Mouse (Mus musculus): ENCODE measurements around the gene Fezf1.

Gene Fezf1

GRCm38 (mm10) chr6:23248313-23249052, at the start of gene Fezf1:
Fezf1 (minus strand) TSS chr6:23248362.
- peak; percentile 81 for DNase-seq (ENCODE audit: low read depth, low spot score)

GRCm38 (mm10) chr6:23294685-23295084, 46.5 kb upstream of the Fezf1 start:
- DNase-seq (ENCODE audit: low read depth, low spot score), result no peak

DNA sequence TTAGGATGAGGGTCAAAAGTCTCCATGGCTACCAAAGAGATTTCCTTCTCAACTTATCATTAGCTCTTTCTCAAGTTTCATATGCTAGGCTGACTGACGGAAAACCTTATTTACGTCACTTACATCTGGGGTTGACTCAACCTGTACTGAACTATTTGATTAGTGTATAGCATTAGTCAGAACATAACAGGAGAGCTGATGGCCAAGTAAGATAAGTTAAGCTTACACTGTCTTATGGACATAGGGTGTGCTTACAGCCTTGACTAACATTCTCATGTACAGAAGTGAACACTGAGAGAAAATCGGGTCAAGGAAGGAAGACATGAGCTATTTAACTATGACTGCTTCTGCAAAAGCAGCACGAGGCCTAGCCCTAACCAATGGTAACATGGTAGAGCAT, 40.6 kb upstream of the Fezf1 start:
- no peak for DNase-seq (ENCODE audit: low read depth, low spot score)

DNA sequence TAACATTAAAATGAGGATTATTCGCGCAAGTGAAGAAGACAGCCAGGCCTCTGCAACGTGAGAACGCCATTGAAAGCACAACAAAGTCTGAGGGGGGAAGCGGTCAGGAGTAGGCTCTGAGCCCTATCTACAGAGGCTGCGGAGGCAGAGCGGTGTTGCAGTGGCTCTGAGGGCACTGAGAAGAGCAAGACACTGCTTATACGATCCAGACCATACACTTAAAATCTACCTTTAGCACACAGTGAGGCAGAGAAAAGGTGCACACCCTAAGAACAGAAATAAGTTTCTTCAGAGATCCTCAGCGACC, 33.3 kb upstream of the Fezf1 start:
- no peak for DNase-seq (ENCODE audit: low read depth, low spot score)

GRCm38 (mm10) chr6:23280811-23281513, 32.8 kb upstream of the Fezf1 start:
- DNase-seq (ENCODE audit: low read depth, low spot score), result no peak

GRCm38 (mm10) chr6:23273483-23273882, 25.3 kb upstream of the Fezf1 start:
- DNase-seq (ENCODE audit: low read depth, low spot score), result no peak

DNA sequence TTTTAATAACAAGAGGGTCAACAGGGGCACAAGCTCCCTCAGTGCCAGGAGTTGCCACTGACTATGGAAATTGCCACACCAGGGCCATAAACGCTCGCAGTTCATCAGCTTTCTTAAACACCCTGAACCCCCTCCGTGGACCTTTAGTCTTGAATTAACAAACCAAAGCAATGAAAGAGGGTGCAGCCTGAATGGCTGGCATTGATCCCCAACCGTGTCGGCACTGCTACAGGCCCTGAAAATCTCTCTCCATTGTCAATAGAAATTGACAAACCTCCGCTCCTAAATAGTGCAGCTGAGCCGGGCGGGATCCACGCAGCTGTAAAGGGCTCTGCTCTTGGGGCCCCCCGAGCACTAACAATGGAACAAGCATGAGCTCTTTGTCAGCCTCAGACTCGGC, 24.8 kb upstream of the Fezf1 start:
- DNase-seq (ENCODE audit: low read depth, low spot score), result peak; percentile 17

GRCm38 (mm10) chr6:23272542-23272941, 24.4 kb upstream of the Fezf1 start:
- no peak for DNase-seq (ENCODE audit: low read depth, low spot score)

- no peak for DNase-seq (ENCODE audit: low read depth, low spot score)
These were observed 12.5 kb upstream of the Fezf1 start for GRCm38 (mm10) chr6:23260738-23261050.

DNA sequence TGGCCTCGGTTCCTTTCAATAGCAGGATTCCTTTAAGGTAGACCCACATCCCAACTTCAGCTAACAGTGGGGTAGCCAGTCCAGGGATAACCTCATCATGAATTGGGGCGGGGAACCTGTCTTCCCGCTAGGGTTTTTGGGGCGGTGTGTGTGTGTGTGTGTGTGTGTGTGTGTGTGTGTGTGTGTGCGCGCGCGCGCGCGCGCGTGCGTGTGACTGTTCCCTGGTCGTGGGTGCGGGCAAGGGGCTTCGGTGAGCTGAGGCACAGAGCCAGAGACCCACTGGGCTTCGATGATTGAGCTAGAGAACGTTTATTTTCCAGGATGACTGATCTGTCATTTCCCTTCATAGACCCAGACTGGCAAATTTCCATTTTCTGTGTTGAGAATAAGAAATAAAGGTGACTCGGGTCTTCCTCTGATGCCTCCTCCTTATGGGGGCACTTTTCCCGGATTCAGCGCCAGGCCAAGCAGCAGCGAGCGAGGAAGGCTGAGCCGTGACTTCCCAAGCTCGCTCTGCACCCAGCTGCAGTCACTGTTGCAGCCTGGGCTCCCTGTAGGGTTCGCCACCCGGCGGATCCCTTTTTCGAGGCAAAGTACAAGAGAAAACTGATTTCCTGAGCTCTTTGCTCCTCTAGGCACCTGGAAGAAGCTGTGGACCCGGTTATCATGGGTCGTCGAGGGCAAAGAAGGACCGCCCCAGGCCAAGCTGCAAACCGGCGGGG, 12.0 kb upstream of the Fezf1 start:
- DNase-seq (ENCODE audit: low read depth, low spot score), result peak; percentile 38

- no peak for DNase-seq (ENCODE audit: low read depth, low spot score)
These were observed 9.8 kb upstream of the Fezf1 start for GRCm38 (mm10) chr6:23257981-23258380.

DNA sequence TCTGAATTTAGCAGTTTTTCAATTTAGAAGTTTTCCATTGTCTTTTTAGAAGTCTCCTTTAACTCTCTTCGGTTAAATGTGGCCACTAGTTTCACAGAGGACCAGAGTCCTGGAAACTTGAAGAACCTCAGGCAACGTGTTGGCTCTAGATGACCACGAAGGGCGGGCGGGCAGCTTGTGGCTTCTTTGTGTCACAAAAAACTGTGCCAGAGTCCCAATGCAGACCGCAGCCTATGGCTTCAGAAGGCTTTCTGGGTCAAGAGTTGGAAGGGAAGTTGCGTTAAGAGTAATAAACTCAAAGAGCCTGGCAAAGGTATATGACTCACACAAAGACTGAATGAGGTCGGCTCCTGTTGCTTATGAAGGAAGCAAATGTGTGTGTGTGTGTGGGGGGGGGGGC, 7.0 kb upstream of the Fezf1 start:
- DNase-seq (ENCODE audit: low read depth, low spot score), result no peak

DNA sequence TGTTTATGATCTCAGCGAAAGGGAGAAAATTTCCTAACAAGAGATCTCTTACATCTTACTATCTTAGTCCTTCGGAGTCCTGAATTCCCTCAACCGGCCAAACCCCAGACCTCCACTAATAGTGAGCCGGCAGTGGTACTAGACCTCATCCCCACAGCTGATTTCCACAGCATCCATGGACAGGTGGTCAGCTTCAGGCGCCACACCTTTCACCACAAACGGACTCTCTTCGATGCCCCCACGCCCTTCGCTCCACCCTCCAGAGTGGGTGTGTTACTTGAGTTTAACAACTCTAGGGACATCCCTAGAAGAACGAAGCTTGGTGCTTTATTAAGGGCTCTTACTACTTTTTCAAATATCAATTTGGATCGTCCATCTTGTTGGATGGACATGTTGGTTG, 6.5 kb upstream of the Fezf1 start:
- no peak for DNase-seq (ENCODE audit: low read depth, low spot score)

DNA sequence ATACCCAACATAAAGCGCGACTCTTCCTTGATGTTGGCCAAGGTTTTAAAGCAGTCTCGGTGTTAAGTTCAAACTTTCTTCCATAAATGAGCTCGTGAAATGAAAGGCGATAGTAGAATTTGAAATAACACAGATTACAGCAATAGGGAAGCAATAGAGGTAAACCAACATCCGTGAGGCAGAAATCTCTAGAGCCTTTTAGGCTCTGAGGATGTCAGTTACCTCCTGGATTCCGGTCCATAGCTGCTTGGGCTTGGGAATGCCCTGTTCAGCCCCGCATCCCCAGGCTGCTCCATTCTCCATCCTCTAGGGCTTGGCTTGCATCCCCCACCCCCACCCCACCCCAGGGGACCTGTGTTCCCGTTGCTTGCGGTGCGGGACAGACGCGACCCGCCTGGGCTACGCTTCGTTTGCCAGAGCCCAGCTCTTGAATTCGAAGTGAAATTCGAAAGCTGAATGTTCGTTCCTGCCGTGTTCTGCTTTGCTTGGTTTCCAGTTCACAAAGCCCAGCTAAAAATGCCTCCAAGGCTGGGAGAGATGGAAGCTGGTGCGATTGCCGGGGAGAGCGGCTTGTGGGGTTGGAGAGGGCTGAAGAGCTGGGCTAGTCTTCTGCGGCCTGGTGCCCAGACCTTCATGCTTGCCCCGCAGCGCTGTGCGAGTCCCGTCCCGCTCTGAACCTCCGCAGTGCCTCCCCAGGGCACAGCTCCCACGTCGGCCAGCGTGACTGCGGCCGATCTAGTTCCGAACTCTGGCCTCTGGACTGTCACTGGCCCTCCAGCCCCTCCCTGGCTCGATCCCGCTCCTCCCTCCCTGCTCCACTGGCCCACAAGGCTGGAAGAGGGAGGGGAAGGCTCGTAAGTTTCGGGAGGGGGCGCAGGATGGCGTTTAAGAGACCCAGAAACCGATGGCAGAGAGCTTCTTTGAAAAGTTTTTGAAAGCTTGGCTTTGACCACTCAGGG, 5.5 kb upstream of the Fezf1 start:
- peak; percentile 45 for DNase-seq (ENCODE audit: low read depth, low spot score)

DNA sequence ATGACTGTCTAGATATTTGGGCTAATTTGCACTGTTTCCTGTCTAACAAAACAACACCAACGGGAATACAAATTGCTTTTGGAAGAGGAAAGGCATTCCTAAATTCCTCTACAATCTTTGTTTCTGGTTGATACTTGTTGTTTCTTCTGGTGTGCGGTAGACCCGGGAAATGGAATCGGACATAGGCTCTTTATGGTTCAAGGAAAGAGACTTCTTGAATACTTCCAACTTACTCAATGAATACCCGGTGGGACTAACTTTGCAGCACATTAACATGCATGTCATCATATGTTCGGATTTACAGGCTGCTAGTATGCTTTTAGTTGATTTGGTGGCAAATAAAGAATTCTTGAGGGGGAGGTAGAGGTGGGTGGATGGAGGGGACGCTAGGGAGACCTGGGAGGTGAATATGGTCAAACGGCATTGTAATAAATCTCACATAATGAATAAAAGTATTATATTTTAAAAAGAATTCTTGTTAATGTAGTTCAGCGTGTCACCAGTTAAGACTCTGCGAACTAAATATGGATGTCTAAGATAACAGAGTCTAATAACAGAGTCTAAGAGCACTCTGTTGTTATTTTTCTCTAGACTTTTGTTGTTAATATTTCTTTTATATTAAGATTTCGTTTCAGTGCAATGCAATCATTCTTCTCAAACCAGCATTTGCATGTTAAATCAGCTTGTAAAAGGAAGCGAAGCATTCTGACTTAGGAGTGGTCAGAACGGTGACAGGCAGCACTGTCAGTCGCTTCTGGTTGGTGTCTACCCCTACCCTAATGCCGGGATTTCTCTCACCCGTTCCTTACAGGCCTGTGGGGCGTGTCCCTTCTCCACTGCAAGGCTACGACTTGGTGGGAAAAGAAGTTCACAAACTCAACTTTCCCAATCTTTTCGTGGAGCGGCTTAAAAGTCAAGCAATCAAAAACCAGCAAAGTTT, 4.3 kb upstream of the Fezf1 start:
- no peak for DNase-seq (ENCODE audit: low read depth, low spot score)

- DNase-seq (ENCODE audit: low read depth, low spot score), result no peak
These were observed 3.3 kb upstream of the Fezf1 start for GRCm38 (mm10) chr6:23251431-23251830.

DNA sequence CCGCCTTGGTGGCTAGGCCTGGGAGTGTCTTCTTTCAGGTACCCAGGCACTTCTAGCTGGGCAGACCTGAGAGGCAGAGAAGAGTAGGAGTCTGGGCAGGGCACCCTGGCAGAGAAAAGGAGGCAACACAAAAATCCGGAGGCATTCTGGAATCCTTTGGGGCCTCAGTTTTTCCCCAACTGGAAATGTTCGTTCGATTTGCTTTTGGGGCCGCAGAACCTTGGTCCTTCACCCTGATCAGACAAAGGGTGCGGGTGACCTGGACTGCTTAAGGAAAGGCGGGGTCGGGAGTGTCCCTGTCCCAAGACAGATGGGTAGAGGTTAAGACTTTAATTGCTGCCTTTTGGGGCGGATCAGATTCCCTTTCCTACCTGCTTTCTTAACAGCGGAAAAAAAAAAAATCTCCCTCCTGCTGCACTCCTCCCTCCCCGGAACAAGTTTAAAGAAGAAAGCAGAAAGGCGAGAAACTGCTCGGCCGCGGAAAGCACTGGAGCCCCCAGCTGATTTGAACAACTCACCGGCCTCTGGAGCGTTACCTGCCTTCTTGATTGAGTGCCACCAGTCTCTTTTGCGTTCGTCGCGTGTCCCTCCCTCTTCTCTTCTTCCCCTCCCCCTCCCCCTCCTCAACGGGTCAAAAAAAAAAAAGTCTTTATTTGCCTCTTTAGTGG, 2.3 kb upstream of the Fezf1 start:
- DNase-seq (ENCODE audit: low read depth, low spot score), result peak; percentile 45

- peak; percentile 84 for DNase-seq (ENCODE audit: low read depth, low spot score)
These were observed 1.6 kb upstream of the Fezf1 start for GRCm38 (mm10) chr6:23249616-23250287.

- DNase-seq (ENCODE audit: low read depth, low spot score), result peak; percentile 61
These were observed 865 bp upstream of the Fezf1 start for GRCm38 (mm10) chr6:23249053-23249401.
